In genomic region chr19:53786239-53786638, GRCm38 (mm10) we compare ENCODE assay signal across 10 mouse cellular contexts.
DNase-seq lines count a peak whose midpoint lies in the region; ATAC-seq and TF ChIP-seq lines count a peak whose summit lies in the region.
"Had no signal": no experiment of that assay in that cellular context is flagged by ENCODE, and none has a peak within 500 bp of the region (broad histone marks: within the 10 kb centered on the region; RNA-seq: fewer than 3 reads in every experiment).

No protein-coding gene starts in this region.

- no peak overlapping the region for H3K4me2 ChIP-seq in hindbrain, postnatal 0 days (ENCODE audit: low read depth, low read length)
- no peak overlapping the region for H3K4me2 ChIP-seq in hindbrain, embryonic 12.5 days (replicated peaks)
- H3K4me2 ChIP-seq in midbrain, embryonic 13.5 days (replicated peaks): no peak overlapping the region
- no peak overlapping the region for H3K4me2 ChIP-seq in midbrain, embryonic 16.5 days (ENCODE audit: low read length)
- H3K4me2 ChIP-seq in myocyte (ENCODE audit: low read depth): no peak overlapping the region

- 0 out of 2 replicates have a peak, but pooled peaks have one; percentile 15 for ATAC-seq in hindbrain, postnatal 0 days
- no peak for ATAC-seq in hindbrain, embryonic 12.5 days (ENCODE audit: low FRiP score)
- ATAC-seq in midbrain, embryonic 13.5 days: no peak
- no peak for ATAC-seq in midbrain, embryonic 16.5 days

- WGBS in hindbrain, postnatal 0 days: 29% methylated on average over 2 of the region's 2 CpGs
- WGBS in hindbrain, embryonic 12.5 days: 64% methylated on average over 2 of the region's 2 CpGs
- 60% methylated on average over 2 of the region's 2 CpGs for WGBS in midbrain, embryonic 13.5 days
- 46% methylated on average over 2 of the region's 2 CpGs for WGBS in midbrain, embryonic 16.5 days

- H3K9me3 ChIP-seq in hindbrain, postnatal 0 days (ENCODE audit: low read length): no peaks in the 10 kb centered on the region
- no peaks in the 10 kb centered on the region for H3K9me3 ChIP-seq in hindbrain, embryonic 12.5 days (replicated peaks)
- H3K9me3 ChIP-seq in midbrain, embryonic 13.5 days: no peaks in the 10 kb centered on the region
- H3K9me3 ChIP-seq in midbrain, embryonic 16.5 days (replicated peaks; ENCODE audit: control insufficient read depth, low read length, poor library complexity, severe bottlenecking): no peaks in the 10 kb centered on the region

- no peak overlapping the region for H3K9ac ChIP-seq in hindbrain, postnatal 0 days (replicated peaks; ENCODE audit: low read length)
- no peak overlapping the region for H3K9ac ChIP-seq in hindbrain, embryonic 12.5 days
- peak overlapping the region; percentile 28; the same call in 1 of the 2 replicates for H3K9ac ChIP-seq in midbrain, embryonic 13.5 days (replicated peaks)
- no peak overlapping the region for H3K9ac ChIP-seq in midbrain, embryonic 16.5 days (ENCODE audit: low read depth, low read length)

- H3K79me2 ChIP-seq in myocyte (ENCODE audit: control insufficient read depth, insufficient read depth): peaks cover 34% of the 10 kb centered on the region

- H3K4me3 ChIP-seq in hindbrain, postnatal 0 days (ENCODE audit: low read length): no peak overlapping the region
- no peak overlapping the region for H3K4me3 ChIP-seq in hindbrain, embryonic 12.5 days
- no peak overlapping the region for H3K4me3 ChIP-seq in midbrain, embryonic 13.5 days (replicated peaks)
- no peak overlapping the region for H3K4me3 ChIP-seq in midbrain, embryonic 16.5 days (ENCODE audit: low read depth, low read length)
- no peak overlapping the region for H3K4me3 ChIP-seq in myocyte

- no peak overlapping the region for H3ac ChIP-seq in myocyte (ENCODE audit: control insufficient read depth, insufficient read length)

- 0 out of 2 replicates have a peak overlapping the region, but pooled peaks have one; percentile 6 for H3K27ac ChIP-seq in hindbrain, postnatal 0 days
- H3K27ac ChIP-seq in hindbrain, embryonic 12.5 days: no peak overlapping the region
- no peak overlapping the region for H3K27ac ChIP-seq in midbrain, embryonic 13.5 days
- H3K27ac ChIP-seq in midbrain, embryonic 16.5 days (ENCODE audit: low read length): no peak overlapping the region

- DNase-seq in cerebellum, postnatal 10 days: peak; percentile 75 to 77
- no peak for DNase-seq in cerebellum, adult 8-10 months
- DNase-seq in hindbrain, postnatal 0 days (ENCODE audit: low spot score): peak; percentile 68
- DNase-seq in urinary bladder, postnatal 14 days (ENCODE audit: low spot score): no peak
- DNase-seq: B cell, adult 2 months; cerebellum, adult 18-20 months had no signal

- H3K4me1 ChIP-seq in hindbrain, postnatal 0 days (ENCODE audit: insufficient read depth, low read length): no peaks in the 10 kb centered on the region
- H3K4me1 ChIP-seq in hindbrain, embryonic 12.5 days: peaks cover 3% of the 10 kb centered on the region; the same call in 1 of the 2 replicates
- H3K4me1 ChIP-seq in midbrain, embryonic 13.5 days (replicated peaks): 0 out of 2 replicates have a peak, but pooled peaks cover 3% of the 10 kb centered on the region
- no peaks in the 10 kb centered on the region for H3K4me1 ChIP-seq in midbrain, embryonic 16.5 days (ENCODE audit: control insufficient read depth, insufficient read depth, low read length)

- TF ChIP-seq POLR2A in myocyte (IDR thresholded peaks at IDR 0.05; ENCODE audit: insufficient read length, low read depth): no peak

- H3K36me3 ChIP-seq in hindbrain, postnatal 0 days (ENCODE audit: insufficient read depth, low read length): no peaks in the 10 kb centered on the region
- no peaks in the 10 kb centered on the region for H3K36me3 ChIP-seq in hindbrain, embryonic 12.5 days
- H3K36me3 ChIP-seq in midbrain, embryonic 13.5 days: no peaks in the 10 kb centered on the region
- no peaks in the 10 kb centered on the region for H3K36me3 ChIP-seq in midbrain, embryonic 16.5 days (ENCODE audit: control insufficient read depth, insufficient read depth, low read length)
- H3K36me3 ChIP-seq in myocyte (ENCODE audit: control insufficient read depth, insufficient read depth): no peaks in the 10 kb centered on the region

- TF ChIP-seq CTCF in hindbrain, postnatal 0 days (IDR thresholded peaks at IDR 0.05; ENCODE audit: low read depth): no peak

- H3K27me3 ChIP-seq in hindbrain, postnatal 0 days (ENCODE audit: insufficient read depth, low read length): no peaks in the 10 kb centered on the region
- H3K27me3 ChIP-seq in hindbrain, embryonic 12.5 days: no peaks in the 10 kb centered on the region
- H3K27me3 ChIP-seq in midbrain, embryonic 13.5 days: peaks cover 7% of the 10 kb centered on the region
- no peaks in the 10 kb centered on the region for H3K27me3 ChIP-seq in midbrain, embryonic 16.5 days (ENCODE audit: control insufficient read depth, insufficient read depth, low read depth, low read length)
- no peaks in the 10 kb centered on the region for H3K27me3 ChIP-seq in myocyte (ENCODE audit: control insufficient read depth, insufficient read depth, insufficient read length)

TF ChIP-seq in myocyte, 11 proteins besides CTCF, POLR2A, EP300 and RAD21:
- TF ChIP-seq CEBPB (IDR thresholded peaks at IDR 0.05; ENCODE audit: insufficient read depth, poor library complexity, severe bottlenecking) (no peak), MAX (IDR thresholded peaks at IDR 0.05; ENCODE audit: low read depth) (no peak), REST (IDR thresholded peaks at IDR 0.05; ENCODE audit: insufficient read depth, insufficient read length) (no peak), MYOG (IDR thresholded peaks at IDR 0.05; ENCODE audit: control insufficient read depth in 1 of 3, insufficient read depth in 1 of 3, insufficient read length in 2 of 3, low read depth in 2 of 3) (no peak), MYOD1 (IDR thresholded peaks at IDR 0.05; ENCODE audit: control insufficient read depth in 1 of 3, insufficient read length in 2 of 3, low read depth in 2 of 3) (peak in 2 of 3 experiments; percentile 26 to 46)

Comparison
In these comparisons a context has a peak if more than half of its experiments do, and no peak if none do; other contexts are left out.
1. DNase-seq: peak in cerebellum, postnatal 10 days (2 of 2) and hindbrain, postnatal 0 days (single experiment); none in cerebellum, adult 8-10 months (single experiment) and urinary bladder, postnatal 14 days (single experiment).